Mouse (Mus musculus): ENCODE data around the gene Dnah7c. TPM values are rescaled to one million over a fixed set of nuclear protein-coding genes. Genes with fewer than 3 reads are reported as not detected.

Dnah7c gene
- polyA plus RNA-seq, 1 experiment: not detected

GRCm38 (mm10) chr1:46845221-46845620 is 419.8 kb downstream of the Dnah7c start:
- Histone ChIP-seq H3K4me1 (ENCODE audit: control insufficient read depth, insufficient read depth, low read length) (no peaks in the 10 kb centered on the region), H3K27ac (ENCODE audit: insufficient read depth, low read length) (no peak overlapping the region), H3K9ac (ENCODE audit: low read depth, poor library complexity, severe bottlenecking) (no peak overlapping the region), H3K36me3 (ENCODE audit: control insufficient read depth, insufficient read depth, low read length, poor library complexity, severe bottlenecking) (no peaks in the 10 kb centered on the region), H3K27me3 (ENCODE audit: control insufficient read depth, insufficient read depth, low read length, poor library complexity, severe bottlenecking) (no peaks in the 10 kb centered on the region), H3K9me3 (replicated peaks; ENCODE audit: control insufficient read depth, insufficient read depth, low read length, poor library complexity, severe bottlenecking) (no peaks in the 10 kb centered on the region), H3K4me3 (ENCODE audit: low read depth, low read length) (no peak overlapping the region)
- no peak for TF ChIP-seq POLR2A (IDR thresholded peaks at IDR 0.05; ENCODE audit: insufficient read depth, low read length)
- TF ChIP-seq CTCF (IDR thresholded peaks at IDR 0.05; ENCODE audit: low read depth, low read length): no peak
- TF ChIP-seq EP300 (IDR thresholded peaks at IDR 0.05; ENCODE audit: insufficient read depth, low read depth, low read length): no peak

GRCm38 (mm10) chr1:46849758-46850157 is 424.4 kb downstream of the Dnah7c start:
- Histone ChIP-seq H3K27ac (ENCODE audit: insufficient read depth, low read length) (no peak overlapping the region), H3K9ac (ENCODE audit: low read depth, poor library complexity, severe bottlenecking) (no peak overlapping the region), H3K4me1 (ENCODE audit: control insufficient read depth, insufficient read depth, low read length) (no peaks in the 10 kb centered on the region), H3K36me3 (ENCODE audit: control insufficient read depth, insufficient read depth, low read length, poor library complexity, severe bottlenecking) (no peaks in the 10 kb centered on the region; the same call in 1 of the 2 replicates), H3K27me3 (ENCODE audit: control insufficient read depth, insufficient read depth, low read length, poor library complexity, severe bottlenecking) (no peaks in the 10 kb centered on the region), H3K9me3 (replicated peaks; ENCODE audit: control insufficient read depth, insufficient read depth, low read length, poor library complexity, severe bottlenecking) (no peaks in the 10 kb centered on the region), H3K4me3 (ENCODE audit: low read depth, low read length) (no peak overlapping the region)
- TF ChIP-seq POLR2A (IDR thresholded peaks at IDR 0.05; ENCODE audit: insufficient read depth, low read length): no peak
- no peak for TF ChIP-seq CTCF (IDR thresholded peaks at IDR 0.05; ENCODE audit: low read depth, low read length)
- TF ChIP-seq EP300 (IDR thresholded peaks at IDR 0.05; ENCODE audit: insufficient read depth, low read depth, low read length): no peak

GRCm38 (mm10) chr1:46851586-46851985 is 426.2 kb downstream of the Dnah7c start:
- Histone ChIP-seq H3K9me3 (replicated peaks; ENCODE audit: control insufficient read depth, insufficient read depth, low read length, poor library complexity, severe bottlenecking) (no peaks in the 10 kb centered on the region), H3K4me3 (ENCODE audit: low read depth, low read length) (no peak overlapping the region; the same call in 1 of the 2 replicates), H3K36me3 (ENCODE audit: control insufficient read depth, insufficient read depth, low read length, poor library complexity, severe bottlenecking) (no peaks in the 10 kb centered on the region; the same call in 1 of the 2 replicates), H3K9ac (ENCODE audit: low read depth, poor library complexity, severe bottlenecking) (peak overlapping the region; percentile 81), H3K27ac (ENCODE audit: insufficient read depth, low read length) (peak overlapping the region; percentile 51), H3K27me3 (ENCODE audit: control insufficient read depth, insufficient read depth, low read length, poor library complexity, severe bottlenecking) (no peaks in the 10 kb centered on the region), H3K4me1 (ENCODE audit: control insufficient read depth, insufficient read depth, low read length) (no peaks in the 10 kb centered on the region)
- TF ChIP-seq EP300 (IDR thresholded peaks at IDR 0.05; ENCODE audit: insufficient read depth, low read depth, low read length): no peak
- TF ChIP-seq CTCF (IDR thresholded peaks at IDR 0.05; ENCODE audit: low read depth, low read length): no peak
- TF ChIP-seq POLR2A (IDR thresholded peaks at IDR 0.05; ENCODE audit: insufficient read depth, low read length): no peak

- no peak for TF ChIP-seq POLR2A (IDR thresholded peaks at IDR 0.05; ENCODE audit: insufficient read depth, low read length)
- TF ChIP-seq EP300 (IDR thresholded peaks at IDR 0.05; ENCODE audit: insufficient read depth, low read depth, low read length): no peak
- no peak for TF ChIP-seq CTCF (IDR thresholded peaks at IDR 0.05; ENCODE audit: low read depth, low read length)
- peak overlapping the region; percentile 98 for H3K9ac ChIP-seq (ENCODE audit: low read depth, poor library complexity, severe bottlenecking)
- no peaks in the 10 kb centered on the region for H3K9me3 ChIP-seq (replicated peaks; ENCODE audit: control insufficient read depth, insufficient read depth, low read length, poor library complexity, severe bottlenecking)
- no peaks in the 10 kb centered on the region; the same call in 1 of the 2 replicates for H3K36me3 ChIP-seq (ENCODE audit: control insufficient read depth, insufficient read depth, low read length, poor library complexity, severe bottlenecking)
- H3K4me1 ChIP-seq (ENCODE audit: control insufficient read depth, insufficient read depth, low read length): no peaks in the 10 kb centered on the region
- H3K27ac ChIP-seq (ENCODE audit: insufficient read depth, low read length): peak overlapping the region; percentile 37
- no peaks in the 10 kb centered on the region for H3K27me3 ChIP-seq (ENCODE audit: control insufficient read depth, insufficient read depth, low read length, poor library complexity, severe bottlenecking)
- H3K4me3 ChIP-seq (ENCODE audit: low read depth, low read length): peak overlapping the region; percentile 78
Measured at GRCm38 (mm10) chr1:46852216-46852599, 426.8 kb downstream of the Dnah7c start.

GRCm38 (mm10) chr1:46852600-46853272 is 427.3 kb downstream of the Dnah7c start:
- Histone ChIP-seq H3K9me3 (replicated peaks; ENCODE audit: control insufficient read depth, insufficient read depth, low read length, poor library complexity, severe bottlenecking) (no peaks in the 10 kb centered on the region), H3K4me1 (ENCODE audit: control insufficient read depth, insufficient read depth, low read length) (no peaks in the 10 kb centered on the region), H3K9ac (ENCODE audit: low read depth, poor library complexity, severe bottlenecking) (peak overlapping the region; percentile 98), H3K27me3 (ENCODE audit: control insufficient read depth, insufficient read depth, low read length, poor library complexity, severe bottlenecking) (no peaks in the 10 kb centered on the region), H3K27ac (ENCODE audit: insufficient read depth, low read length) (peak overlapping the region; percentile 37), H3K4me3 (ENCODE audit: low read depth, low read length) (peak overlapping the region; percentile 78), H3K36me3 (ENCODE audit: control insufficient read depth, insufficient read depth, low read length, poor library complexity, severe bottlenecking) (no peaks in the 10 kb centered on the region; the same call in 1 of the 2 replicates)
- TF ChIP-seq CTCF (IDR thresholded peaks at IDR 0.05; ENCODE audit: low read depth, low read length) (no peak), EP300 (IDR thresholded peaks at IDR 0.05; ENCODE audit: insufficient read depth, low read depth, low read length) (no peak), POLR2A (IDR thresholded peaks at IDR 0.05; ENCODE audit: insufficient read depth, low read length) (no peak)

GRCm38 (mm10) chr1:46853317-46854035 is 428.1 kb downstream of the Dnah7c start:
- H3K36me3 ChIP-seq (ENCODE audit: control insufficient read depth, insufficient read depth, low read length, poor library complexity, severe bottlenecking): no peaks in the 10 kb centered on the region; the same call in 1 of the 2 replicates
- H3K27me3 ChIP-seq (ENCODE audit: control insufficient read depth, insufficient read depth, low read length, poor library complexity, severe bottlenecking): no peaks in the 10 kb centered on the region
- H3K27ac ChIP-seq (ENCODE audit: insufficient read depth, low read length): peak overlapping the region; percentile 60
- no peaks in the 10 kb centered on the region for H3K4me1 ChIP-seq (ENCODE audit: control insufficient read depth, insufficient read depth, low read length)
- no peak for TF ChIP-seq EP300 (IDR thresholded peaks at IDR 0.05; ENCODE audit: insufficient read depth, low read depth, low read length)
- TF ChIP-seq CTCF (IDR thresholded peaks at IDR 0.05; ENCODE audit: low read depth, low read length): no peak
- no peak for TF ChIP-seq POLR2A (IDR thresholded peaks at IDR 0.05; ENCODE audit: insufficient read depth, low read length)
- H3K9me3 ChIP-seq (replicated peaks; ENCODE audit: control insufficient read depth, insufficient read depth, low read length, poor library complexity, severe bottlenecking): no peaks in the 10 kb centered on the region
- peak overlapping the region; percentile 98 for H3K9ac ChIP-seq (ENCODE audit: low read depth, poor library complexity, severe bottlenecking)
- peak overlapping the region; percentile 78 for H3K4me3 ChIP-seq (ENCODE audit: low read depth, low read length)

All from ES-Bruce4 (cell line).